Mouse (Mus musculus) gastrocnemius, postnatal 14 days (tissue): ENCODE data around the gene Ttpal. TPM values are rescaled to one million over a fixed set of nuclear protein-coding genes. Genes with fewer than 3 reads are reported as not detected.

ENCODE experiments used
- DNase-seq: peaks from one replicate; pipeline ENCODE4 v3.0.0; 2021; ENCODE audit warnings: mixed read lengths
- intact Hi-C: fragments of 180-260 bp; cut with DNase I; formaldehyde crosslinking; loops from one replicate; pipeline ENCODE4 v1.15.1; 2025; ENCODE audit warnings: low total_unique reads
- long read RNA-seq, 2 experiments: library from polyadenylated mRNA; stranded (forward); transcript quantifications; one replicate each; pipeline ENCODE4 v2.0.0; 2021
- total RNA-seq, 2 experiments: library from RNA; stranded (reverse); gene quantifications; 2 replicates each; pipeline ENCODE4 v1.2.3; 2021

Gene Ttpal
- total RNA-seq: 1 to 10 TPM; 7.7 to 8.2 TPM
- long read RNA-seq, experiment 1, partial matches to known transcripts: 0 of 3 reads
- long read RNA-seq, experiment 1, other reads (novel, unspliced or antisense): 2 of 3 reads
- long read RNA-seq, experiment 2, full-length matches to known transcripts: 4 of 6 reads
- long read RNA-seq, experiment 2, partial matches to known transcripts: 0 of 6 reads
- long read RNA-seq, experiment 2, other reads (novel, unspliced or antisense): 2 of 6 reads

DNA sequence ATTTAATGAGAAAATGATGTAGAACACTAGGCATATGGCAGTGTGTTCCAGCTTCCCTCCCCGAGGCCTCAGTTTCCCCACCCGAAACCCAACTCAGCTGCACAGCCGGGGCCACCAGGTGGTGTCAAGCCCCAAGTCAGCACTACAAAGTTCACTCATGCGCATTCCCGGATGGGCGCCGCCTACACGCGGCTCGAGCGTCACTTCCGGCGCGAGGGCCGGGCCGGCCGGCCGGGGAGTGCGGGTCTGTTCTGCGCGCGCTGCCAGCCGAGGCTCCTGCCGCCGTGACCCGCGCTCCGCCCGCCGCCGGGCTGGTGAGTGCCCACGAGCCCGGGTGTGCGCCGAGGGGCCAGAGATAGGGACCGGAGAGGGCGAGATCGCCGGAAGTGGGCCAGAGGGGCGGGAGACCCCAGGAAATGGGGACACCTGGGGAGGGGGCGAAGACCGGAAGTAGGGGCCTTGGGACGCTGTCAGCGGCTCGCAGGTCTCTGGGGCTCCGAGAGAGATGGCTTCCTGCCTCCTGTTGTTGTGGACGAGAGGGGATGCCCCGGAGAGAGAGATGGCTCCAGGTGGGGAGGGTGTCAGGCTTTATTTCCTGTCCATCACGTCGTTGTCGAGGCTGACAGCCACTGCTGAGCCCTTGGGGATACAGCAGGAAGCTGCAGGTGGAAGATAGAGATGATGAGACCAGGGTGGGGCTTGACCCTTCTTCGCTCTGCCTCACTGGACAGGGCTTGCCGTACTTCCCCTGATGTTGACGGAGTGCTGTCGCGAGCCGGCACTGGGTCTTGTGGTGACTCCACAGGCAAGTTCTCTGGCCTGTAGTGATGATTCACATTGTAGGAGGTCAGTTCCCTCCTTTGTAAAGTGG is at the start of gene Ttpal:
TSS of gene Ttpal (plus strand) at position 214 of the 871 bp plus-strand sequence.
- peak; percentile 88 for DNase-seq
- intact Hi-C loops: loop anchor here (2.0 kb wide), 1 partner anchor 116 kb away; no protein-coding TSS in a partner anchor

DNA sequence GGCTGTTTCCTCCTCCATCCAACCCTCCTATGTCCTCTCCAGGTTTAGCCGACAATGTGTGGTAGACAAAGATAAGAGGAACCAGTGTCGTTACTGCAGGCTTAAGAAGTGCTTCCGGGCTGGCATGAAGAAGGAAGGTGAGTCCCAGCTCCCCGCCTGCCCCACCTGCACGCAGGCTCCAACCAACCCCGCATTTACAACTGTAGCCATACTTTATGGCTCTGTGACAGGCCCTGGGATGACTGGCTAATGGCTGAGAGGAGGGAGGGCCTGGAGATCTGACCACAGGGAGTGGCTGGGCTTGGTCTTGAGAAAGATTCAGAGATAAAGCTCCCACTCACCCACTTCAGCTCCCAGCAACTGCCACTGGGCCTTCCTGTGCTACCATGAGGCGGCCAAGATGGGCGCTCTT is 49.6 kb upstream of the Ttpal start:
- intact Hi-C loops: no loop called here
- no peak for DNase-seq

DNA sequence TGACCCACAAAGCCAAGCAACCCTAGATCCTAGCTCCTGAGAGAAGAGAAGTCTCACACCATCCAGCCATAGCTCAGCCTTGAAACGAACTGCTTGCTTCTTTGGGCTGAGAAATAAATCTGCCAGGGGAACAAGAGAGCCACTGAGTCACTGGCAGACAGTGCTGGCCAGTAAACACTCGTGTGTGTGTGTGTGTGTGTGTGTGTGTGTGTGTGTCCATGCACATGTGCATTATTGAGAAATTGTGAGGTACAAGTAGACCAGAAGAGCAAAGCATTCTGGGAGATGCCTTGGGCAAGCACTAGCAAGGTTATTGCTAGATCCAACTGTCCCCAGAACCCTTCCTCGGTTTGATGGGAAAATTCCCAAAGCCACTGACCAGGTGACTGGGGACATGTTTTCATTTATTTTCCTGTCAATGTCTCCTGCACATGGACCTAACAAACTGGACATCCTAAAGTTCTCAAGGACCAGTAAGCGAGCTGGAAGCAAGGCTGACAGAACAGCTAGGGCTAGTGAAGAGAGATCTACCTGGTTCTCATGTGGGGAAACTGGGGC is 47.6 kb upstream of the Ttpal start:
- no peak for DNase-seq
- intact Hi-C loops: no loop called here

DNA sequence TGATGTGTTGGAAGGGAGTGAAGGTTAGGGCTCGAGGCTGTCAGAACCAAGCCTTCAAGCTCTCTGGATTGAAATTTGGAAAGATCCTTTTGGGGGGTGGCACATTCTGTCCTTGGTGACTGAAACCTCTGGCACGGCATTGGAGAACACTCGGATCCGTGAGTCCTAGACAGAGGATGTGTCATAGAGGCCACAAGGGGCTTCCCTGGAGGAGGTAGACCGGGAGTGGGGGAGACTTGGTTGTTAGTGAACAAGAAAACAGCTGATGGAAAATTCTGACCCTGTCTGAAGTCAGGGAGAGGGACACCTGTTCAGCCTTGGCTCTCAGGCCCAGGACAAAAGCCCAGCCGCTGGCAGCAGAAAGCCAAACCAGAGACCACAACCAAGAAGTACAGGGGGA is 47.1 kb upstream of the Ttpal start:
- intact Hi-C loops: no loop called here
- DNase-seq: no peak

GRCm38 (mm10) chr2:163555417-163555816 is 46.7 kb upstream of the Ttpal start:
- intact Hi-C loops: no loop called here
- DNase-seq: no peak

GRCm38 (mm10) chr2:163558548-163558947 is 43.6 kb upstream of the Ttpal start:
- intact Hi-C loops: no loop called here
- no peak for DNase-seq

- no peak for DNase-seq
- intact Hi-C loops: no loop called here
These were observed 42.9 kb upstream of the Ttpal start for GRCm38 (mm10) chr2:163559236-163559635.

DNA sequence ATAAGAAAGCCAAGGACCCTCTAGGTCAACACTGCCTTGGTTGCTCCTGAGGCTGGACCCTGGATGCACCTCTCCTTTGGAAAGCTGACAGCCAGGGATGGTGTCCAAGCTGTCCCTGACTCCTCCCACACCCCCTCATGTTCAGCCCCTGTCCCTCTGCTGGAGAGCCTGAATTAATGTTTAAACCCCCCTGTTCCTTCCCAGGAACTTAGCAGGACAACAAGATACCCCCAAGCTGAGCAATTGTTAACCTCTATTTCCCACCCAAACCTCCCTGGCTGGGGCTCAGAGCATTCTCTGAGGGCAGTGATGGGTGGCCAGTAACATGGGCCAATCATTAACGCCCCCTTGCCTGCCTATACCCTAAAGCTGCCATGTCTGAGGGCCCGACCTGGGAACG is 41.9 kb upstream of the Ttpal start:
- intact Hi-C loops: no loop called here
- no peak for DNase-seq

- intact Hi-C loops: no loop called here
- DNase-seq: no peak
These were observed 40.7 kb upstream of the Ttpal start for GRCm38 (mm10) chr2:163561258-163561948.

DNA sequence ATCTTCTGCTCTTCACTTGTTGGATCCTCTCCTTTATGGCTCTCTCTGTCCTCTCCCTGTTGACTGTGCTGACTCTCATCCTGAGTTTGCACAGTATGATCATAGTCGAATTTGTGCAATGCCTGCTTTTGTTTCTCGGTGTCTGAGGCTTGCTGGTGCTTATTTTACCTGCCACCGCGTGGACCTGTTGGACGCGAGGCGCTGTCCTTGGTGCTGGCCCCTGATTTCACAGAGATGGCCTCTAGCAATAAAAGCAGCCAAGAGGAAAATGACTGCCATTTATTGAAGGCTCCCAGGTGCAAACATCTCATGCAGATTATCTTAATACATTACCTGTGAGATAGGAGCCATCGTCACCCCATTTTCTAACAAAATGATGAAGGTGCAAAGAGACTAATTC is 37.5 kb upstream of the Ttpal start:
- DNase-seq: no peak
- intact Hi-C loops: no loop called here

DNA sequence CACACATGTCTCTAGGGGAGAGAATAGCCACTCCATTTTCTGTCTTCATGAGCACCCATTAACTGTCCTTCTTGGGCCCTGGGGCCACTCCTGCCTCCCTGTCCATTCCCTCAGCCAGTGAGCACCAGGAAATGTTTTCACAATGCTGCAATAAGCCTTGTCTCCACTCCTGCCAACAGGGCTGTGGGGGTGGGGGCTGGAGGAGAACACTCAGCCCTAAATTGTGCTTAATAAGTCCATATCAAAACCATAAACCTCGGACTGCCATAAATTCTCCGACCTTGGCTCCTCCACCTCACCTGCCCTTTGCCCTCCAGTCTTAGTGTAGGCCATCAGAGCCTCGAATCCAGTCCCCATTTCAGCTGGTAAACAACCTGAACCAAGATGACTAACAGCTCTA is 27.8 kb upstream of the Ttpal start:
- DNase-seq: no peak
- intact Hi-C loops: no loop called here

- intact Hi-C loops: no loop called here
- no peak for DNase-seq
These were observed 26.9 kb upstream of the Ttpal start for GRCm38 (mm10) chr2:163575248-163575647.

DNA sequence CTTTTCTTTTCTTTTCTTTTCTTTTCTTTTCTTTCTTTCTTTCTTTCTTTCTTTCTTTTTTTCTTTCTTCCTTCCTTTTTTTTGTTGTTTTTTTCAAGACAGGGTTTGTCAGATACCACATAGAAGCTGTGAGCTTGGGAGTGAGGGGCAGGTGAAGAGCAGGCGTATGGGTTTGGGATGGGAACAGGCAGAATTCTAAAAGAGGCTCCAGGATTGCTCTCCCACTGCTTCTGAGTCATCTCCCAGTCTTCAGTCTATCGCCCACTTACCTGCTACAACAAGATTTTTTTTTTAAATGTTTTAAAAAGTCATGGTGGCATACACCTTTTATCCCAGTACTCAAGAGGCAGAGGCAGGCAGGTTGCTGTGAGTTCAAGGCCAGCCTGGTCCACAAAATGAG is 24.1 kb upstream of the Ttpal start:
- DNase-seq: no peak
- intact Hi-C loops: no loop called here

GRCm38 (mm10) chr2:163580069-163580945 is 21.8 kb upstream of the Ttpal start:
- DNase-seq: no peak
- intact Hi-C loops: no loop called here

GRCm38 (mm10) chr2:163583226-163584087 is 18.7 kb upstream of the Ttpal start:
- peak; percentile 36 for DNase-seq

GRCm38 (mm10) chr2:163584088-163584426 is 18.1 kb upstream of the Ttpal start:
- DNase-seq: no peak
- intact Hi-C loops: no loop called here

More at GRCm38 (mm10) chr2:163583226-163584087, 18.7 kb upstream of the Ttpal start:
- intact Hi-C loops: no loop called here

GRCm38 (mm10) chr2:163586384-163587261 is 15.5 kb upstream of the Ttpal start:
- DNase-seq: no peak
- intact Hi-C loops: no loop called here
